Mouse (Mus musculus) intestine, postnatal 0 days (tissue): ENCODE results near the gene Sorbs2. TPM values are rescaled to one million over a fixed set of nuclear protein-coding genes. Genes with fewer than 3 reads are reported as not detected.
"Not testable (repeated sequence)": the region's sequence is repeated elsewhere in the genome, so short reads cannot be mapped to it uniquely, and the experiment has no call there.

ENCODE experiments used
- ATAC-seq: fragments of 200-750 bp; cut with Nextera tagmentation; 2 replicates; pipeline ENCODE4 v1.8.0; 2017; ENCODE audit warnings: mild to moderate bottlenecking, moderate TSS enrichment, moderate library complexity
- H3K27ac ChIP-seq: fragments of 300-500 bp; sonication (generic); 2 replicates; pipeline ENCODE4 v1.5.1; 2014; ENCODE audit warnings: mild to moderate bottlenecking, low read depth, low read length, moderate library complexity
- H3K27me3 ChIP-seq: fragments of 300-500 bp; sonication (generic); replicated peaks from 2 replicates; pipeline ENCODE4 v1.6.1; 2014; ENCODE audit warnings: low read length, mixed read lengths; ENCODE audit not compliant: control insufficient read depth, insufficient read depth
- H3K36me3 ChIP-seq: fragments of 300-500 bp; sonication (generic); 2 replicates; pipeline ENCODE4 v1.6.1; 2014; ENCODE audit warnings: mild to moderate bottlenecking, moderate library complexity; ENCODE audit not compliant: control insufficient read depth, insufficient read depth
- H3K4me1 ChIP-seq: fragments of 300-500 bp; sonication (generic); replicated peaks from 2 replicates; pipeline ENCODE4 v1.6.1; 2014; ENCODE audit warnings: antibody characterized with exemption, low read length, mixed read lengths; ENCODE audit not compliant: control insufficient read depth, insufficient read depth
- H3K4me2 ChIP-seq: fragments of 300-500 bp; sonication (generic); replicated peaks from 2 replicates; pipeline ENCODE4 v1.6.1; 2014; ENCODE audit warnings: low read depth, mild to moderate bottlenecking, moderate library complexity
- H3K4me3 ChIP-seq: fragments of 300-500 bp; sonication (generic); 2 replicates; pipeline ENCODE4 v1.5.1; 2014; ENCODE audit warnings: low read depth, low read length
- H3K9ac ChIP-seq: fragments of 300-500 bp; sonication (generic); 2 replicates; pipeline ENCODE4 v1.6.1; 2014; ENCODE audit warnings: mild to moderate bottlenecking, low read depth, low read length
- H3K9me3 ChIP-seq: fragments of 300-500 bp; sonication (generic); 2 replicates; pipeline ENCODE4 v1.6.1; 2016; ENCODE audit warnings: mixed run types; ENCODE audit not compliant: control insufficient read depth
- CTCF ChIP-seq: sonication (generic); IDR thresholded peaks from 2 replicates; pipeline ENCODE4 v1.5.1; 2016; ENCODE audit warnings: low read depth, mild to moderate bottlenecking, control low read depth, antibody characterized with exemption, moderate library complexity
- WGBS: fragments of 180-500 bp; shearing (Covaris S2); extraction: QIAGEN DNeasy Blood & Tissue Kit; methylation state at CpG from one replicate; pipeline ENCODE4 v1.1.7; 2014; 5-methylcytosine and 5-hydroxymethylcytosine counted together
- polyA plus RNA-seq: library from polyadenylated mRNA; unstranded; fragments of >200 nt; fragmentation: Nextera tagmentation; extraction: Ambion mirVana; gene quantifications from 2 replicates; pipeline ENCODE4 v1.2.1, GENCODE M21; 2015

Sorbs2 gene
- polyA plus RNA-seq, 1 experiment from 2014 or later, result 16.0 TPM

DNA sequence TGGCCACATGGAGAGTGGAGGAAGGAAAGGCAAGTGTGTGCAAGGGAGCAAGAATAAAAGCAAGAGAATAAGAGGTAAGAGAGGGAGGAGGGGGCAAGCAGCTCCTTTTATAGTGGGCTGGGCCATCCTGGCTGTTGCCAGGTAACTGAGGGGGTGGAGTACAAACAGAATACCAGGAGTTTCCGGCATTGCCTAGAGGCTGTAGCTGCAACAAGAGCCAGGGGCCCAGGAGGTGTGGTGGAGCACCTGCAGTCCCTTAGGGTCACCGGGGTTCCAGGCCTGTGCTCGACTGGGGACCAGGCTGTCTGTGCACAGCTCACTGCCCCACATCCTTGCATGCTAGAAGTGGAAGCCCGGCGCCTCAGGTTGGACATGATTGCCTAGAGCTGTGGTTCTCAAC is 350.1 kb downstream of the Sorbs2 start:
- no peak overlapping the region for H3K4me2 ChIP-seq
- no peak overlapping the region for H3K9ac ChIP-seq
- no peak overlapping the region for H3K27ac ChIP-seq
- H3K27me3 ChIP-seq, result no peaks in the 10 kb centered on the region
- no peak overlapping the region for H3K4me3 ChIP-seq
- ATAC-seq, result no peak
- WGBS, result 38% methylated on average over 5 of the region's 5 CpGs
- no peaks in the 10 kb centered on the region for H3K9me3 ChIP-seq
- no peaks in the 10 kb centered on the region for H3K4me1 ChIP-seq
- TF ChIP-seq CTCF, result no peak
- H3K36me3 ChIP-seq, result no peaks in the 10 kb centered on the region

DNA sequence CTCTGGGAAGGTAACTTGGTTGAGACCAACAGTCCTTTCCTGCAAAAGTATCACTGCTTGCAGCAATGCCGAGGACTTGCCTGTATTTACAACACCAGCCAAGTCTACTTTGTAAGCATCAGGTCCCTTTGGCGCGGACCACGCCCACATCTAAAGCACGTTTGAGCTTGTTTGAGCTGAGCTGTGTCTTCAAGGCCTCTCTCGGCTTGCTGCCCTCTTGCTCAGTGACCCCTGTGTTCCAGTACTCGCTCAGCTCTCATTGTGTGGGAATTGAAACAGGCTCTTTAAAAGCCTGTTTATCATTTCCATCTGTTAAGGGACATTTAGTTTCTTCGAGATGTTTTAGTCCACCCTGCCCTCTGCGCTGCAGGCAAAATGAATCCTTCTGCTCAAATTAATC is 350.8 kb downstream of the Sorbs2 start:
- Histone ChIP-seq H3K9me3 (no peaks in the 10 kb centered on the region), H3K27me3 (no peaks in the 10 kb centered on the region), H3K27ac (no peak overlapping the region), H3K4me3 (no peak overlapping the region), H3K4me2 (no peak overlapping the region), H3K36me3 (no peaks in the 10 kb centered on the region), H3K9ac (no peak overlapping the region), H3K4me1 (no peaks in the 10 kb centered on the region)
- WGBS, result 22% methylated on average over 9 of the region's 9 CpGs
- ATAC-seq, result no peak
- no peak for TF ChIP-seq CTCF

DNA sequence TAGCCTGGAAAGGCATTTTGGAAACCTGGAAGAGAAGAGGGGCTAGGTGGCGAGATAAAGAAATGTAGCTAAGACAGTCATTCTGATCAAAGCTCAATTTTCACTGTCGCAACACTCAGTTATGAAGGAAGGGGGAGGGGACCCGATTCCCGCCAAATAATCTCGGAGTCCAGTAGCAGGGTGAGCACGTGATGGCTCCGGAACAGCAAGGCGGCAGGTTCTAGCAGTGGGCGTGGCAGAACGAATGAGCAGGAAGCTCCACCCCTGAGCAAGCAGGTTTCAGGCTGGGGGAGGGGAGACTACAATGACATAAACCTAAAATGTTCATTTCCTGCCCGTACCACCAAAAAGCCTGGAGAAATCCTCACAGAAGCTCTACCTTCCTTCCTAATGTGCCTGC is 364.0 kb downstream of the Sorbs2 start:
- ATAC-seq, H3K4me2 ChIP-seq, H3K27me3 ChIP-seq, H3K36me3 ChIP-seq, H3K9ac ChIP-seq, H3K4me3 ChIP-seq, H3K9me3 ChIP-seq, H3K27ac ChIP-seq, H3K4me1 ChIP-seq: not testable (repeated sequence)
- 61% methylated on average over 11 of the region's 11 CpGs for WGBS

DNA sequence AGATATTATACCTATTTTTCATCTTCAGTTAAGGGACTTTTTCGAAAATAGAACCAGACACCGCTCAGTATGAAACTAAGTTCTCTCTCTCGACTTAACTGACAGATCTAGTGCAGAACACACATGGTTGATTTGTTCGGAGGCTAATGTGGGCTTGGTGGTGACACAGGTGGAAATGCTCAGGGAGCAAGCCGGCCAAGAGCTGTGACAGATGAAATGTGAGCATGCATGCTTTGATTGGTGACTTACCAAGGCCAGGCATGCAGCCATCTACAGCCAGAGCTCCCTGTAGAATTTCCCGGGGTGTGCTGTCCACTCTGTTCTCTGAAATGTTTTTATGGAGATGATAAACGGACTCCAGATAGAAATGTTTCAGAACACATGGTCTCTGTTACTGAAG is 364.5 kb downstream of the Sorbs2 start:
- WGBS, result 68% methylated on average over 7 of the region's 7 CpGs
- no peak for TF ChIP-seq CTCF

DNA sequence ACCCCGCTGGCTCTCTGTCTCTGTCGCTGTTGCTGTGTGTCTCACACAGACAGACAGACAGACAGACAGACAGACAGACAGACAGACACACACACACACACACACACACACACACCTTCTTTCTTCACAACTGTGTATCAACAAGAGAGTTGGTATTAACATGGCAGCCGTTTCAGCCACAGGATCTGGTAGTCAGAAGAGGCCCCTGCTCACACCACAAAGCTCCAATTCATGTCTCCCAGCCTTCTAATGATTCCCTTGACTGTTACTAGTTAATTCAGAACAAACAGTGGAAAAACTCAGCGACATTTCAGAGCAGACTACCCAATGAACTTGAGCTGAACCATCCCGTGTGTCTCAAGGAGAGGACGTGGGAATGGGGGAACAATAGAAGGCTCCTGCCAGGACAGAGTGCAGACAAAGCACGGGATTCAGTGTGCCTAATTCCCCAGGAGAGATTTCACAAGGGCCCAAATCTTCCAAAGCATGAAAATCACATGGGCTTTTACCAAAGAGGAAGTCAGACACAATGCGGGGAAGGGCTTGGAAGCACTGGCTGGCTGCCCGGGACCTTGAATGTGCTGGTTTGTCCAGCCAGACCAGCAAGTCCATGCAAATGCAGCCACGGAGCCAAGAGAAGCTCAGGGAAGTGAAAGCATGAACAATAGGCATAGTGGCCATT is 367.5 kb downstream of the Sorbs2 start:
- Histone ChIP-seq H3K9ac (no peak overlapping the region), H3K9me3 (no peaks in the 10 kb centered on the region), H3K4me3 (no peak overlapping the region), H3K27me3 (no peaks in the 10 kb centered on the region), H3K36me3 (no peaks in the 10 kb centered on the region), H3K27ac (peak overlapping the region; percentile 35), H3K4me2 (no peak overlapping the region), H3K4me1 (no peaks in the 10 kb centered on the region)
- WGBS, result 38% methylated on average over 10 of the region's 10 CpGs
- no peak for TF ChIP-seq CTCF
- no peak for ATAC-seq

More for the DNA sequence above, 364.5 kb downstream of the Sorbs2 start:
- H3K4me3 ChIP-seq, result no peak overlapping the region
- H3K27me3 ChIP-seq, result no peaks in the 10 kb centered on the region
- H3K27ac ChIP-seq, result no peak overlapping the region
- H3K9ac ChIP-seq, result no peak overlapping the region
- no peak for ATAC-seq
- H3K9me3 ChIP-seq, result no peaks in the 10 kb centered on the region
- no peak overlapping the region for H3K4me2 ChIP-seq
- no peaks in the 10 kb centered on the region for H3K36me3 ChIP-seq
- H3K4me1 ChIP-seq, result no peaks in the 10 kb centered on the region

DNA sequence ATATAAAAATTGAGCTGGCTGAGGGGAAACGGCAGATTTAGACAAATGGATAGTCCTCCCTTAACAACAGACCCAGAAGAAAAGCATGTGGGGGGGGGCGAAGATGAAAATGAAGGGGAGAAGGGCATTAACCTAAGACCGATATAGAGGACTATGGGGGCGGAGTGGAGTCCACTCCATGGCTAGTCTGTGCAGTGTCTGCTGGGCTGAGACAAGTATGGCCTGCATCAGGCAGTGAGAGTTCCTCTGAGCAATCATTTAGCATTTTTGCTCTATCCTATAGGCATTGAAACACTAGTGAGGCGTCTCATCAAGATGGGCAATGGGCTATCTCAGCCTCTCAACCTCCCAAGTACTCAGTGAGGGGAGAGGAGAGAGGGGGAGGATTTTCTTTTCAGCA is 368.8 kb downstream of the Sorbs2 start:
- H3K27ac ChIP-seq, result no peak overlapping the region
- no peaks in the 10 kb centered on the region for H3K36me3 ChIP-seq
- H3K4me2 ChIP-seq, result no peak overlapping the region
- no peak overlapping the region for H3K9ac ChIP-seq
- 81% methylated on average over 5 of the region's 5 CpGs for WGBS
- no peak for ATAC-seq
- no peak overlapping the region for H3K4me3 ChIP-seq
- no peaks in the 10 kb centered on the region for H3K4me1 ChIP-seq
- no peak for TF ChIP-seq CTCF
- no peaks in the 10 kb centered on the region for H3K9me3 ChIP-seq
- no peaks in the 10 kb centered on the region for H3K27me3 ChIP-seq

Other genes starting within 250 kb of the Sorbs2 start
- not detected in 2 replicates for gene F11, start 245.8 kb upstream of the Sorbs2 start, polyA plus RNA-seq
- gene Klkb1, start 212.9 kb upstream of the Sorbs2 start, polyA plus RNA-seq, result not detected in 2 replicates
- gene Gm45753, start 199.3 kb upstream of the Sorbs2 start, polyA plus RNA-seq, result not detected in 2 replicates
- 2.2 and 2.4 TPM in 2 replicates for gene Cyp4v3, start 174.6 kb upstream of the Sorbs2 start, polyA plus RNA-seq
- 3.1 and 3.5 TPM in 2 replicates for gene Fam149a, start 125.5 kb upstream of the Sorbs2 start, polyA plus RNA-seq
- gene Tlr3, start 96.7 kb upstream of the Sorbs2 start, polyA plus RNA-seq, result 0.93 and 1.8 TPM in 2 replicates